Mouse (Mus musculus) heart, embryonic 12.5 days (tissue): ENCODE results near the gene Lrrc74a. TPM values are rescaled to one million over a fixed set of nuclear protein-coding genes. Genes with fewer than 3 reads are reported as not detected.

Experiments
- ATAC-seq: fragments of 200-750 bp; cut with Nextera tagmentation; 2 replicates; pipeline ENCODE4 v1.8.0; 2017; ENCODE audit warnings: moderate TSS enrichment, moderate library complexity; ENCODE audit not compliant: insufficient number of reproducible peaks, low FRiP score
- H3K27ac ChIP-seq: fragments of 300-500 bp; sonication (generic); 2 replicates; pipeline ENCODE4 v1.5.1; 2016; ENCODE audit warnings: mild to moderate bottlenecking, moderate library complexity; ENCODE audit not compliant: poor library complexity, severe bottlenecking
- H3K27me3 ChIP-seq: fragments of 300-500 bp; sonication (generic); replicated peaks from 2 replicates; pipeline ENCODE4 v1.6.1; 2016; ENCODE audit warnings: mild to moderate bottlenecking, moderate library complexity
- H3K36me3 ChIP-seq: fragments of 300-500 bp; sonication (generic); 2 replicates; pipeline ENCODE4 v1.6.1; 2016; ENCODE audit warnings: mild to moderate bottlenecking, moderate library complexity
- H3K4me1 ChIP-seq: fragments of 300-500 bp; sonication (generic); replicated peaks from 2 replicates; pipeline ENCODE4 v1.6.1; 2016; ENCODE audit warnings: mild to moderate bottlenecking
- H3K4me2 ChIP-seq: fragments of 300-500 bp; sonication (generic); 2 replicates; pipeline ENCODE4 v1.6.1; 2016; ENCODE audit warnings: mild to moderate bottlenecking, moderate library complexity
- H3K4me3 ChIP-seq: fragments of 300-500 bp; sonication (generic); 2 replicates; pipeline ENCODE4 v1.5.1; 2016; ENCODE audit warnings: mild to moderate bottlenecking
- H3K9ac ChIP-seq: fragments of 300-500 bp; sonication (generic); 2 replicates; pipeline ENCODE4 v1.6.1; 2016; ENCODE audit warnings: mild to moderate bottlenecking, moderate library complexity
- H3K9me3 ChIP-seq: fragments of 300-500 bp; sonication (generic); replicated peaks from 2 replicates; pipeline ENCODE4 v1.6.1; 2016; ENCODE audit warnings: mild to moderate bottlenecking, moderate library complexity
- WGBS: fragments of 180-500 bp; shearing (Covaris S2); methylation state at CpG from one replicate; pipeline ENCODE4 v1.1.7; 2016; 5-methylcytosine and 5-hydroxymethylcytosine counted together
- polyA plus RNA-seq: library from polyadenylated mRNA; unstranded; fragments of >200 nt; fragmentation: Nextera tagmentation; extraction: Ambion mirVana; gene quantifications from 2 replicates; pipeline ENCODE4 v1.2.1, GENCODE M21; 2016

Gene Lrrc74a
- polyA plus RNA-seq, 1 experiment from 2014 or later: not detected

- no peak for ATAC-seq
- Histone ChIP-seq H3K4me1 (peaks cover 75% of the 10 kb centered on the region), H3K27me3 (no peaks in the 10 kb centered on the region), H3K4me2 (peak overlapping the region; percentile 39; the same call in 1 of the 2 replicates), H3K36me3 (no peaks in the 10 kb centered on the region), H3K9ac (no peak overlapping the region), H3K4me3 (no peak overlapping the region), H3K9me3 (no peaks in the 10 kb centered on the region), H3K27ac (0 out of 2 replicates have a peak overlapping the region, but pooled peaks have one; percentile 5)
- 40% methylated on average over 5 of the region's 5 CpGs for WGBS
Observed at GRCm38 (mm10) chr12:86806923-86807794, 73.0 kb downstream of the Lrrc74a start.

GRCm38 (mm10) chr12:86807795-86808128, 73.6 kb downstream of the Lrrc74a start:
- no peaks in the 10 kb centered on the region for H3K36me3 ChIP-seq
- no peak overlapping the region for H3K4me2 ChIP-seq
- no peak for ATAC-seq
- peaks cover 72% of the 10 kb centered on the region for H3K4me1 ChIP-seq
- 61% methylated on average over 4 of the region's 4 CpGs for WGBS
- H3K9me3 ChIP-seq: no peaks in the 10 kb centered on the region
- H3K27ac ChIP-seq: 0 out of 2 replicates have a peak overlapping the region, but pooled peaks have one; percentile 5
- no peaks in the 10 kb centered on the region for H3K27me3 ChIP-seq
- no peak overlapping the region for H3K4me3 ChIP-seq
- no peak overlapping the region for H3K9ac ChIP-seq

DNA sequence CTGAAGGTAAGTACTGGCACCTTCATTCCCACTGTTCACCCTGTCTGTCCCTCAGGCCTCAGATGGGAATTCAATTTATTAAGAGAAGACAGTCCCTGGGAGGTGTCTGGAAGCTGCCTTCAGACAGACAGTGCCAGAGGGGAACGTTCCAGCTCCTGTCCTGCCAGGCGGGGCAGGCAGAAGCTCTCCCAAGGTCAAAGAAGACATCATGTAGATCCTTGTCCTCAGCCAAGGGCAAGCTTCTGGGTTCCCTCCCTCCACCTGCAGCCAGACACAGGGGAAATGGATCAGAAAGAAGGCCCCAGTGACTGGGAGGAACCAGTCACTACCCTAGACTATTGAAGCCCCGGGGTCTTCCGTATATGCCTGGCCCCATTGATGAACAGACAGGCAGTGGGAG, 74.7 kb downstream of the Lrrc74a start:
- Histone ChIP-seq H3K4me1 (peaks cover 65% of the 10 kb centered on the region), H3K27me3 (no peaks in the 10 kb centered on the region), H3K4me2 (no peak overlapping the region), H3K4me3 (no peak overlapping the region), H3K27ac (no peak overlapping the region), H3K9me3 (no peaks in the 10 kb centered on the region), H3K9ac (no peak overlapping the region), H3K36me3 (no peaks in the 10 kb centered on the region)
- no peak for ATAC-seq
- 61% methylated on average over 4 of the region's 4 CpGs for WGBS

- 84% methylated on average over 1 of the region's 1 CpGs for WGBS
- Histone ChIP-seq H3K27ac (peak overlapping the region; percentile 74; the same call in 1 of the 2 replicates), H3K4me2 (no peak overlapping the region), H3K9ac (no peak overlapping the region), H3K36me3 (no peaks in the 10 kb centered on the region), H3K9me3 (no peaks in the 10 kb centered on the region), H3K27me3 (no peaks in the 10 kb centered on the region), H3K4me1 (peaks cover 53% of the 10 kb centered on the region), H3K4me3 (no peak overlapping the region)
- no peak for ATAC-seq
Observed at GRCm38 (mm10) chr12:86810040-86810439, 75.9 kb downstream of the Lrrc74a start.

DNA sequence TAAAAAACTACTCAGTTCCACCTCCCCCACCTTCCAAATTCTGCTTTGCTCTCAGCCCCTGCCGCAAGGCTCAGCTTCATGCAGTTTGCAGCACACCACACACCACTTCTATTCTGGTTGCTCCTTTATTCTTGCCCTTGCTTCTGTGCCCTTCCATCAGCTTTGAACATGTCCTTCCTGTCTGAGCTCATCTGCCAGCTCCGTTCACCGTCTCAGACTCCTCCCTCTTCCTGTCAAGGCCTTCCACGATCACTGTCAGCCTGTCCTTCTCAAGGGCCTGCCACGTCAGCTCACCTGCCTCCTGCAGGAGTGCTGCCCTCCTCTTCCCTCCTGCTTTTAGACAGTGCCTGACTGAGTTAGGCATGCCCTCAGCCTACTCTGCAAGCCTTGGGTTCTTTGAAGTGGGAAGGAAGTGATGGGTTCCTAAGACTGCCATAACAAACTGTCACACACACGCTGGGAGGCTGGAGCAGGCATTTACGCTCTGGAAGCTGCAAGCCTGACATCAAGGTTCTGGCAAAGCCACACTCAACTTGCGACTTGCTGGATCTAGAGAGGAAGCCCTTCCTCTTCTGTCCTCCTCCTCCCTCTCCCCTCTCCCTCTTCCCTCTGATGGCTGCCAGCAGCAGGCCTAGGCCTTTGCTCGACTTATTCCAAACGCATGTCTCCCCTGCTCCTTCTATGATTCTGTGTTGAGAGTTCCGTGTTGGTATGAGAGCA, 76.7 kb downstream of the Lrrc74a start:
- peaks cover 55% of the 10 kb centered on the region for H3K4me1 ChIP-seq
- no peak overlapping the region for H3K4me3 ChIP-seq
- WGBS: 29% methylated on average over 11 of the region's 11 CpGs
- H3K9me3 ChIP-seq: no peaks in the 10 kb centered on the region
- H3K36me3 ChIP-seq: no peaks in the 10 kb centered on the region
- peak; percentile 17; the same call in 1 of the 2 replicates for ATAC-seq
- no peaks in the 10 kb centered on the region for H3K27me3 ChIP-seq
- H3K27ac ChIP-seq: peak overlapping the region; percentile 74
- 0 out of 2 replicates have a peak overlapping the region, but pooled peaks have one; percentile 0 for H3K9ac ChIP-seq
- no peak overlapping the region for H3K4me2 ChIP-seq

DNA sequence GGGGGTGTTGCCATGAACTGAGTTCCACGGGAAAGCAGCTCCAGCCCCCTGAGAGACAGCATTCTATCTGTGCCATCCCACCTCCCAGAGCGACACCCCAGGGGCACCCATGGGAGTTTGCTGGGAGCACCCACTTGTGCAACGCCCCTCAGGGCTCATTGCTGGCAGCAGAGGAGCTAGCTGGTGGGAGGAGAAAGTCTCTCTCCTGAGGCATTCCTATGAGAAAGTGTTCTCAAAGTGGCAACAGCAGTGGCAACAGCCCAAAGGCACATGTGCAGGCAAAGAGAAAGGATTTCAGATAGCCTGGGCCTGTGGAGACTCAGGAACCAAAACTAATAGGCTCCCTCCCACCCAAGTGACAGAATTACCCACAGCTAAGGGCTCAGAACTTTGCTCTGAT, 78.6 kb downstream of the Lrrc74a start:
- Histone ChIP-seq H3K4me2 (no peak overlapping the region), H3K27me3 (no peaks in the 10 kb centered on the region), H3K9ac (0 out of 2 replicates have a peak overlapping the region, but pooled peaks have one; percentile 21), H3K4me3 (no peak overlapping the region), H3K36me3 (no peaks in the 10 kb centered on the region), H3K4me1 (peaks cover 56% of the 10 kb centered on the region), H3K27ac (peak overlapping the region; percentile 10; the same call in 1 of the 2 replicates), H3K9me3 (no peaks in the 10 kb centered on the region)
- ATAC-seq: no peak
- WGBS: 75% methylated on average over 3 of the region's 3 CpGs

Other genes starting within 250 kb of the Lrrc74a start
- gene Vash1, start 55.7 kb upstream of the Lrrc74a start, polyA plus RNA-seq: 10.5 and 11.6 TPM in 2 replicates
- gene Angel1, start 7.9 kb upstream of the Lrrc74a start, polyA plus RNA-seq: 10.6 and 12.3 TPM in 2 replicates
- 57.8 and 59.5 TPM in 2 replicates for gene Irf2bpl, start 150.4 kb downstream of the Lrrc74a start, polyA plus RNA-seq
- 28.9 and 29.3 TPM in 2 replicates for gene Cipc, start 212.7 kb downstream of the Lrrc74a start, polyA plus RNA-seq